Mouse (Mus musculus) urinary bladder, adult 2 months (tissue): Measurements from ENCODE around the gene Gramd1c. TPM values are rescaled to one million over a fixed set of nuclear protein-coding genes. Genes with fewer than 3 reads are reported as not detected.

Experiments
- DNase-seq: peaks from one replicate; pipeline ENCODE4 v3.0.0; 2022; ENCODE audit warnings: low spot score
- polyA plus RNA-seq: library from polyadenylated mRNA; depleted of rRNA; stranded (reverse); fragments of >200 nt; gene quantifications from 2 replicates; pipeline ENCODE4 v1.2.3, GENCODE M21; 2012; rRNA removed

The Gramd1c gene
- polyA plus RNA-seq, 1 experiment: 6.9 TPM

- no peak for DNase-seq
These were observed 108.2 kb downstream of the Gramd1c start for GRCm38 (mm10) chr16:43954913-43955312.

DNA sequence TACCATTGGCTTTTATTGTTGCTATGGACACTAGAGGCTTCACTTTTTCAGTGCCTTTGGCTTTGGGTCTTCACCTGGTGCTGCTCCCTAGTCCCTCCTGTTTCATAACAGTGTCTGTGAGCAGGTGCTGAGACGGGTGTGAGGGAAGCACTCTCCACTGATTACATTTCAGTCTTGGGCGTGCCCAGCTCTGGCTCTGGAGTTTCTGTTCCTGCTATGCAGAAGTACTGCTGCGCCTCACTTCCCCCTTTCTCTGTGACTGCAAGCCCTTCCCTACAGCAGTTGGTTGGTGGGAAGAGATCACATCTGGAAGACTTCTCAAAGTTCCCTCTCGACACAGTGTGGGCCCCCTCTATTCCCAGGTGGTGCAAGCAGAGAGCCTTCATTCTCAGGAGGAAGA, 111.6 kb downstream of the Gramd1c start:
- no peak for DNase-seq

DNA sequence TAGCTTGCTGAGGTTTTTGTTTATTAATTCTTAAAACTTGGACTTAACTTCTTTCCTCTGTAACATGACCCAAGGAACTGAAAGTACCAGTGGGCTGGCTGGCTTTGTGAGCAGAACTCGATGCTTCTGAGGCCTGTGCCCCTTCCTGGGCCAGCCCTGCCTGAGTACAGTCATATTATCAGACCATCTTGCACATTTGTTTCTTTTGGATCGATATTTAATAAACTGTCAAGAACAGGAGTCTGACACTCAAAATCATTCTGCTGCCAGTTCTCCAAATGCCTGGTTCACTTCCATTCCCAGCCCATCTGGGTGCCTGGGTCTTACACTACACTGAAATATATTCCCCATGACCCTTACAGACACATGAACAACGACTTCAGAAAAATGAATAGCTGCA, 117.3 kb downstream of the Gramd1c start:
- DNase-seq: no peak

GRCm38 (mm10) chr16:43945351-43945750, 117.8 kb downstream of the Gramd1c start:
- DNase-seq: no peak

GRCm38 (mm10) chr16:43940846-43941245, 122.3 kb downstream of the Gramd1c start:
- DNase-seq: no peak

DNA sequence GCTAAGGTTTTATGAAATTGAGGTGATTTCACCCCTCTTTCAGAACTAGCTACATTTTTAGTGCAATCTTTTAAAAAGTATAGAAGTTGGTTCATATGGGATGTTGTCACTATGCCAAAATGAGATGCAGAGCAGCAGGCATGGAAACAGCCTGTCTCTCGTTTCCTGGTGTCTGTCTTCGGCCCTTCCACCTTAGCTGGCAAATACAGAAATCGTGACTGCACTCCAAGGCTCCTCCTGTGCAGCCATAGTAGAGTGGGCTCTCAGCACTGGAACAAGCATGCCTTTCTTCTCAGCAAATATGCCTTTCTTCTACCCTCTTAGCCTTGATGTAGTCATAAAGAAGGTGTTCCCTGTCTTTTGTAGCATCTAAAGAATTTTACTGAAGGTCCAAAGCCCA, 127.3 kb downstream of the Gramd1c start:
- DNase-seq: no peak

- DNase-seq: no peak
These were observed 127.8 kb downstream of the Gramd1c start for GRCm38 (mm10) chr16:43935367-43935766.

DNA sequence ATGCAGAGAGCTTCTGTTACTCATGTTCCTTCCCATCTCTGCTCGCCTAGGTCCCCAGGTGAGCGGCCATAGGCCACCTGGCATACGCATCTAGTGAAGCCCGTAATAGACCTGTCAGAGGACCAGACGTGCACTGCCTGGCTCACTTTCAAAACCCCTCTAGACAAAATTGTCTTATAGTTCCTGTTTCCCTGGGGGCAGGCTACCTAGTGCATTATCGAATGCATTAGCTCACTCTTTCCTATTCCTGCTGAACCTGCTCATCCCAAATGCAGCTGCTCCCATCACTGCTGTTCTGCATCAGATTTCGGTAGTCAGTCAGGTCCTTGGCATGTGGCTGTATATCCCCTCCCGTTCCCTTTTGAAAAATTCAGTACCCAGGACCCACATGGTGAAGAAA, 128.3 kb downstream of the Gramd1c start:
- DNase-seq: no peak

DNA sequence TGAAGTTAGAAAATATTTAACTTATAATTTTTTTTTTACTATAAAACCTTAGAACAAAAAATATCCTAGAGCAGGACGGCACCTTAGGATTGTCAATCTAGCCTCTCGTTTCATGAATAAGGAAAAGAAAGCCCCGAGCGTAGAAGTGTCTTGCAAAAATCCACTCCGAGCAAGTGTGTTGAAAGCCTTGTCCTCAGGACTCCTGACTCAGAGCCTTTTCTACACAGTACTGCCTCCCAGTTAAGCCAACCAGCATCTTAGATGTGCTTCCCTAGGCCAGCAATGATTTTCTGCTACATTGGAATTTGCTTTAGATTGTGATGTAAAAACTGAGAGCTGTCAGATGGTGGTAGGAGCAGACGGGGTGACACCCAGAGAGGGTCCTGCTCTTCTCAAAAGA, 130.1 kb downstream of the Gramd1c start:
- DNase-seq: no peak

DNA sequence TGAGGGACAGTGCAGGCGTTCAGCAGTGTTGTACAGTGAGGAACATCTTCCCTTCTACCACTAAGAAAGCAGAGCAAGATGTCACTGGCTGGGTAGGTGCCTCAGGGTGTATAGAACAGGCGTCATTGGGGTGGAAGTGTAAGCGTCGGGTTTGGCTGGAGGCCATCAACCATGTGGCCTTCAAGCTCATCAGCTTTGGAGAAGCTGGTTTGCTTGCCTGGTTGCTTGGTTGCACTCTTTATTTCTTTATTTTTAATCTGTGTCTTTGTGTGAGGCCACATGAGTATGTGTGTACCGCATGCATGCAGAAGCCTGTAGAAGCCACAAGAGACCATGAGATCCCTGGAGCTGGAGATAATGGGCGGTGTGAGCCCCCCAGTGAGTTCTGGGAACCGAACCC, 130.8 kb downstream of the Gramd1c start:
- no peak for DNase-seq

- no peak for DNase-seq
These were observed 131.6 kb downstream of the Gramd1c start for GRCm38 (mm10) chr16:43931502-43931901.

GRCm38 (mm10) chr16:43930577-43930976, 132.6 kb downstream of the Gramd1c start:
- no peak for DNase-seq

Other genes starting within 250 kb of the Gramd1c start
- 4.2 and 7.5 TPM in 2 replicates for gene Ccdc191, start 173.5 kb downstream of the Gramd1c start, polyA plus RNA-seq
- 27.9 and 31.9 TPM in 2 replicates for gene Qtrt2, start 136.5 kb downstream of the Gramd1c start, polyA plus RNA-seq
- 1.3 and 1.9 TPM in 2 replicates for gene Zdhhc23, start 83.6 kb downstream of the Gramd1c start, polyA plus RNA-seq
- gene Atp6v1a, start 76.4 kb upstream of the Gramd1c start, polyA plus RNA-seq: 38.7 and 40.5 TPM in 2 replicates
- gene Naa50, start 76.5 kb upstream of the Gramd1c start, polyA plus RNA-seq: 20.7 and 31.9 TPM in 2 replicates
- 8.6 and 10.7 TPM in 2 replicates for gene Usf3, start 109.9 kb upstream of the Gramd1c start, polyA plus RNA-seq